Mouse (Mus musculus): ENCODE measurements at regions not wholly inside any gene's neighbourhood (a gene's known extent, or its start where the extent isn't known, plus 50 kb on each side); places are given as distances from the start of the nearest gene placed in this dataset.
A peak's percentile ranks its signal among the peaks of the same experiment; 100 is the strongest.

DNA sequence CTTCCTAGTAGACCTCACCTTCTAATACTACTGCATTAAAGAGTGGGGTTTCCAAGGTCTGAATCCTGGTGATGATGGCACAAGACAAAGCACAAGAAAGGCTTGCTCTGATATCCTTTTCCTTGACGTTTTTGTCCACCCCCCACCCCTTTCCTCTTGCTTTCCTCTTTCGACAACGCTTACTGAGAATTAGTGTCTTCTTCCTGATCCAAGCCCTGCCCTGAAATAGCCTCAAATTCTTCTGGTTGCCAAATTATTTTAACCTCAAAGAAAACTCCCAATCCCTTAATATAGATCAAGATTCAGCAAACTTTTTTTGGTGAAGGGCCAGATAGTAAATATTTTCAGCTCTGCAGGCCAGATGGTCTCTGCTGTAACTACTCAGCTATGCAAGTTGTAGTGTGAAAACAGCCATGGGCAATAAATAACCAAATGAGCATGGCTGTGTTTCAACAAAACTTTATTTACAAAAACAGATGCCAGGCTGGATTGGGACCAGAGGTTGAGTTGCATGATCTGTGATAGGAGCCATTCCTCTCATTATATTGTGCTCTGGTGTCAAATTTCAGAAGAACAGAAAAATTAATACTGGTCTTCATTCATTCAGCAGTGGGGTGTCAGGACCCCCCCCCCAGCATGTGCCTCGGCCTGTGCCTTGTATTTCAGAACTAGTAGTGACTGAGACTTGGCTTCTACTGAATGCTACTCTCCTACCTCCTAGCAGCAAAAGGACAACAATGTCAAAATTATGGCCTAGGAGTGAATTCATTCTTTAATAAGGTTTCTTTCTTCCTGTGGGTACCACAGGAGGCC lies 218.5 kb upstream of the Nrip1 start:
- no peak for DNase-seq (ENCODE audit: low spot score in 2 of 2)

DNA sequence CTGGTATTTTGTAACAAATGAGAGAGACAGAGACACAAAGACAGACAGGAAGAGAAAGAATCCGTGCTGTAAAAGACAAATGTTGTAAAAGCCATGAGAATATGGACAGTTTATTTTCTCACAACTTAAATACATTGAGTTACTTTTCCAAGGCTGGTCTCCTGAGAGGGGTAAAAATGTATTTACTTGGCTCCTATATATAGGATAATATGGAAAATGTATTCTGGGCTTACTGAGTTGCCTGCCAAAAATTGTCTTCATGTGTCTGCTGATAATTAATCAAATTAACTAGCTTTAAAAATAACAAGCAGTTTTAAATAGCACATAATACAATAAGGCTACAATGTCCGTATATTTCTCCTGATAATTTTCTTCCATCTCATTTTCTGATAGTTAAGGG lies 216.2 kb upstream of the Nrip1 start:
- DNase-seq (ENCODE audit: low spot score in 2 of 2), result no peak

DNA sequence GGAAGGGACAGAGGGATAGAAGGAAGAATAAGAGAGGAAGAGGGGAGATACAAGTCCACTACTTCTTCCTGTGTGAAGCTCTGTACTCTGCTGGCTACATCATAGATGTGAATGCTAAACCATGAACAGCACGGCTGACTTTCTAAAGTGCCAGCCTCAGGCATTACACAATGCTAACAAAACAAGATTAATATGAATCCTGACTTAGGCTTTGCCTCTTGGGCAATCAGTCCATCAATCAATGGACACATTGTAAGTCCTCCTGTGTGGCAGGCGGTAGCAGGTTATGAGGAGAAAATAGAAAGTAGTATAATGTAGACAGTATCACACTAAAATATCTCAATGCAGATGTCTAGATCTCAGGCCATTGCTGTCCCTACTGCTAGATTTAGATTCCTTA lies 203.6 kb upstream of the Nrip1 start:
- no peak for DNase-seq (ENCODE audit: low spot score in 2 of 2)

- no peak for DNase-seq (ENCODE audit: low spot score in 2 of 2)
Measured at GRCm38 (mm10) chr16:76575281-76575680, 201.7 kb upstream of the Nrip1 start.

DNA sequence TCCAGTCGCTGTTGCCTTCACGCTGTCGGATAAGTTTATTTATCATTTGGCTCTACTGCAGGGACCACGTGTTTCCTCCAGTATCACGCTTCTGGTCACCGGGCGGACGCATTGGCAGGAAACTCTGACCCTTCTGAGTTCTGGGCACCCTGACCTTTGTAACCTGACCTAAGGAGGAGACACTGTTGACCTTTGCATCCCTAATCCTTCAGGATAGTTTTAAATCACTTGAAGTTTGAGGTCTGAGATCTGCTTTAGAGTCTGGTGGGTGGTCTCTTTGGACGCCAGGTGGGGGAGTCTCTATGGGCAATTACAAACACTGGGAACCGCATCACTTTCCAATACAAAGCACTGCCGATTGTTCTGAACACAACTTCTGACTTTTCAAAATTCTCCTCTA lies 192.6 kb upstream of the Nrip1 start:
- no peak for DNase-seq (ENCODE audit: low spot score in 2 of 2)

- DNase-seq (ENCODE audit: low spot score in 2 of 2), result no peak
Measured at GRCm38 (mm10) chr16:76554846-76555245, 181.2 kb upstream of the Nrip1 start.

DNA sequence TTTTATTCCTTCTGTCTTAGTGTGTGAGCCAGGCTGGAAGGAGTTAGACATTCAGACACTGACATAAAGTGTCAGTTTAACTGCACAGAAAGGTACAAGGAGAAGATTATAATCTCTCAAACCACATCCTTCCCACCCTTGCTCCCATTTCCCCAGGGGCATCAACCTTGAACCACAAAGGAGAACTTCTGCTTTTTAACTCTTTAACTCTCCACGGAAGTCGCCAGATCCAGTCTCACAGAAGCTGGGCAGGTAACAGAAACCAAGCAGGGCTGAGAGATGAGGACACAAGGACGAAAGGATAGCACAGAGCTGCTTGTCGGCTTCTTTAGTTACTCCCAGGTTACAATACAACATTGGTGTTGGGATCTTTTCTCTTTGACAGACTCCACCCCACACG lies 176.0 kb upstream of the Nrip1 start:
- no peak for DNase-seq (ENCODE audit: low spot score in 2 of 2)

- no peak for DNase-seq (ENCODE audit: low spot score in 2 of 2)
Measured at GRCm38 (mm10) chr16:76547087-76547486, 173.5 kb upstream of the Nrip1 start.

- no peak for DNase-seq (ENCODE audit: low spot score in 2 of 2)
Measured at GRCm38 (mm10) chr16:76546632-76547031, 173.0 kb upstream of the Nrip1 start.

GRCm38 (mm10) chr16:76545942-76546341 lies 172.3 kb upstream of the Nrip1 start:
- DNase-seq (ENCODE audit: low spot score in 2 of 2), result no peak

GRCm38 (mm10) chr16:76544972-76545371 lies 171.3 kb upstream of the Nrip1 start:
- DNase-seq (ENCODE audit: low spot score in 2 of 2), result no peak

GRCm38 (mm10) chr16:76540964-76541363 lies 167.3 kb upstream of the Nrip1 start:
- no peak for DNase-seq (ENCODE audit: low spot score in 2 of 2)

- no peak for DNase-seq (ENCODE audit: low spot score in 2 of 2)
Measured at GRCm38 (mm10) chr16:76540328-76540923, 166.8 kb upstream of the Nrip1 start.

- DNase-seq (ENCODE audit: low spot score in 2 of 2), result peak; percentile 22 to 23
Measured at GRCm38 (mm10) chr16:76539669-76540068, 166.0 kb upstream of the Nrip1 start.

DNA sequence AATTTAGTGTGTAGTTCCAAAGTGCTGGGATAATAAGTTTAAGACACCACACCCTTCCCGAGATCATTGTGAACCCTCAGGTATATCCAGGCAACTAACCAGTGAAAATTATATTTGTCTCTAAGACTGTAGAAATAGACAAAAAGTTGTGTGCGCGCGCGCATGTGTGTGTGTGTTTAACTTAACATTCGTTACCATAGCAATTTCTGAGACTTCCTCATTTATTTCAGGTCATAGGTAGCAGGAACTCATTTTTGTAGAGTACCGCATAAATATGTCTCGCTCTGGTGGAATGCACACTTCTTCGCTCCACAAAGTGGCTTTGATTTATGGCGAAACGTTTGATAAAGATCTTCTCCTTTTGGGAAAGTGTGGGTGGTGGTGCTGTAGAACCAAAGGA lies 164.2 kb upstream of the Nrip1 start:
- no peak for DNase-seq (ENCODE audit: low spot score in 2 of 2)

DNA sequence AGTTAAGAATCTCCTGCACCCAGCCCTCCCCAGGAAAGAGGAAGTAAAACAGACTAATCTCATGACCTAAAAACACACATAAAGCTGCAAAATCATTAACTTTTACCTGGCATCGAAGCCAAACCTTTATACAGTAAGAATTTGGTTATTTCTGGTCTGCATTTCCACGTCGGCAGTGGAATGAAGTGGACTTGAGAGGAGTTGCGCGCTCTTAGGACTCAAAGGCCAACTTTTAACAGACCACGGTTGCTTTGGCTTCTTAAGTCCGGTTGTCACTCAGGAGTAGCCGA lies 159.2 kb upstream of the Nrip1 start:
- no peak for DNase-seq (ENCODE audit: low spot score in 2 of 2)

DNA sequence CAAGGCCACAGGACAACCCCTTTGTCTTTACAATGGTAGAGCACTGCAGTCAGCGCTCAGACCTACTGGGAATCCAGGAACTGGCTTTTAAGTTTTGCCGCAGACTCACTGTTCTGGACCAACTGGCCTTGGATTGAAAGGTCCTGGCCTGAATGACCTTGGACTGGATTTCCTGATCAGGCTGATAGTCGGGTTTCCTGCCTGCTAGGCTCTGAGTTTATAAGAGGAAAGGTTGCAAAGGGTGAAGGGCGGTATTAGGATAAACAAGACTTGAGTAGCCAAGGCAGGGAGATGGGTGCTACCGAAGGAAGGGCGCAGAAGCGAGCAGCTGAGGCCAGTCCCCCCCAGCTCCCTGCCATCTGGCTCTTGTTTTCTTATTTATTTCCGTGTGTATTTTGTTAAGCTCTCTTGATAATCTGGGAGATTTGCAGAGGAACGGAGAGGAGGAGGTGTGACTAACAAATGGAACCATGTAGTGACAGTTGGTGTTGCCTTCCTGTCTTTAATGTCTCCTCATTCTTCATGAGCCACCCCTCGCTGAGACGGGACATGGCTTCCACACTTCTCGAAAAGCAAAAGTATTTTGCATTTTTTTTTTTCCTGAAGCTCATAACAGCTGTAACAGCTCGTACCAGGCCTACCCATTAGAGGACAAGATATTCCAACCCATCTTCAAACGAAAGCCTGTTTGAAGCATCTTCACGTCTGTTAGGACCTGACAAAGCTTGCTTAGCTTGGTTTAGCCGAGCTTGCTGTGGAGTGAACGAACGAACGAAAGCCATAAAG lies 158.7 kb upstream of the Nrip1 start:
- DNase-seq (ENCODE audit: low spot score in 2 of 2), result peak in 1 of 2 experiments; percentile 2

DNA sequence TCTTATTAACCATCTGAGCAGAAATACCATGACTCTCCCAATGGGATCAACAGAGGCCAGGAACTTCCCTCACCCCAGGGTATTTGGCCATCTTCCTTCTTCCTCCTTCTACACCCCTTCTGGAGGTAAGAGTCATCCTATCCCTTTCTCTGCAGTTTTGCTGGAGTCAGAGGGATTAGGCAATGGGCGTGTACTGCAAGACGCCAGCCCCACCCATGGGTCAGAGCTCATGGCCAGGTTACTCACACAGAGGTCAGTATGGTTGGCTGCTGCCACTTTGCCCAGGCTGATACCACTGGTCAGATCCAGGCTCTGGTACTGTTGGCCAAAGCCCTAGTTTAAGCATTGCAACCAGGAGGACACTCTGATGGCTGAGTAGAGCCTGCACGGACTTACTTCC lies 157.3 kb upstream of the Nrip1 start:
- DNase-seq (ENCODE audit: low spot score in 2 of 2), result no peak

DNA sequence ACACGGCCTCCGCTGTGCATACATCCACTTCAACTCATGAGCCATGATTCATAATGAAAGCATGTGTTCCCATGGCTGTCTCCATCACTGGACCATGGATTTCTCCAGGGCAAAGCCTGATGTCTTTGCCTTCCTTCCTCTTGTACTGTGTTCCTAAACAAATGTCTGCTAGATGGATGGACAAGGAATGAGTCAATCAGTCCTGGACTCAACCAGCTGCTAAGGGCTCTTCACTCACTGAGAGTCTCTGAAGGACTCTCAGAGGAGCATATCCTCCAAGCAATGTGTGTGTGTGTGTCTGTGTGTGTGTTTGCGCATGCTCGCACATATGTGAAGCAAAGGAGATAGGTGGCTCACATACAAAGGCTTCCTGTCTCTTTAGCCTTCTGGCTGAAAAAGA lies 156.0 kb upstream of the Nrip1 start:
- no peak for DNase-seq (ENCODE audit: low spot score in 2 of 2)

GRCm38 (mm10) chr16:76527106-76527949 lies 153.7 kb upstream of the Nrip1 start:
- DNase-seq (ENCODE audit: low spot score in 2 of 2), result peak in 1 of 2 experiments; percentile 5

DNA sequence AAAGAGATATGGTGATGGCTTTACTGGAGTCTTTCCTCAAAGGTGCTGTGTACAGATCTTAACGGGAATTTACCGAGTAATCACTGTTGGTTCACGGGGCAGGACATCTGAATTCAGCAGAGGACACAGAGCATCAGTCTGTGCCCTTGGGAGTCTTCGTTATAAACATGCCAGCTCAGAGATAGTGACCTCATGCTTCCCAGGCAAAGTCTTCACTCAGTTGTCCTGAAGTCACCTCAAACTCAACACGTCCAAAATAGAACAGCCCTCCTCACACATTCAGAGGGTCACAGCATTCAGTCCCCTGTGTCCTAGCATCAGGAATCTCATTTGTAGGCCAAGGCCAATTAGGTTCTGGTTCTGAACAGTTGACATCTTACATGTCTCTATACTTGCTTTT lies 151.9 kb upstream of the Nrip1 start:
- no peak for DNase-seq (ENCODE audit: low spot score in 2 of 2)

GRCm38 (mm10) chr16:76524921-76525320 lies 151.3 kb upstream of the Nrip1 start:
- DNase-seq (ENCODE audit: low spot score in 2 of 2), result peak in 1 of 2 experiments; percentile 4

Measured in urinary bladder, adult 18-20 months (tissue).